Mouse (Mus musculus) ZHBTc4 (cell line): ENCODE results near the gene Maco1.

ENCODE experiments used
- DNase-seq: peaks from one replicate; pipeline ENCODE4 v3.0.0-alpha.2; 2011; ENCODE audit warnings: low read depth, low spot score

Maco1 gene

DNA sequence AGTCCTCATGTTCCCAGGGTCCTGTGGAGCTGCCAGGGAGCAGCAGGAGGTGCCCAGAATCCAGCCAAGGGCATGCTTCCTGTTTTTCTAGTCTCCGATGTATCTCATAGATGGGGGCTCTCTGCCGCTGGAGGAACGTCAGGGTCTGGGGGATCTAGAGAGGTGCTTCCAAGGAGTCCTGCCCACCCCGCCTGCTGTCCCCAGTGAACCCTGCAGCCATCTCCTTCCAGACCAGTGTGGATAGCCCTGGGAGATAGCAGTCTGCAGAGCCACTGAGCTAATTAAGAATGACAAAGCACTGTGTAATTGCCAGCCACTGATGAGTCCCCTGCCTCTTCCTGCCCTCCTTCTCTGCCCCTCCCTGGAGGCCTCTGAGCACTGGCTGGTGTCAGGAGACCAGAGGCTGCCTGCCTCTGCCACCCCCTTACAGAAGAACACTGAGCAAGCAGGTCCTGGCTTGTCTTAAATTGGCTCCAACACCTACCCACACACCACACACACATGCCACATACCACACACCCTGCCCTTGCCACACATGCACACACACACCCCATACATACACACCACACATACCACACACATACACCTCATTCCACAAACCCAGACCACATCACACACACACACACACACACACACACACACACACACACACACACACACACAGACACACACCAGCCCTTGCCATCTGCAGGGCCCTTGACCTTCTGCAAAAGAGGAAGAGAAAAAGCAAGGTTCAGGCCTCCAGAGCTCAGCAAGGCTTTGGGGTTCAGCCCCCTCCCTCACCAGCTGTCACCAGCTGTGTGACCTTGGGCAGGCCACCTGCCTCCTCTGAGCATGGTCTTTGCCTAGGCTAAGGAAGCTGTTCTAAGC, 80.1 kb downstream of the Maco1 start:
- DNase-seq = no peak

DNA sequence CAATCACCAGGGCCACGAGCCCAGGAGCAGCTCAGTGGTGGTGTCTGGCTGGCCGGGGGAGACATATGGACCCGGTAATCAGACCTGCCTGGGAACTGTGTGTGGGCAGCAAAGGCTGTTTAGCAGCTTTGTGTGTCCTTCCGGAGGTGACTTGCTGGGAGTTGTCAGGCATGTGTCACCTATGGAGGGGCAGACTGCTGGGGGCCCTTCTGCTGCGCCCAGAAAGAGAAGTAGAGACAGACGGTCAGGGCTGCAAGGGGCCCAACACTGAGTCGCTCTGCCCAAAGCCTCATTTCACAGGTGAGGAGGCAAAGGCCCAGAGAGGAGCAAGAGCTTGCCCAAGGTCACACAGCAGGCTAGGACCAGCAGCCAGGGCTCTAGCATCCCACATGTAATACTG, 83.3 kb downstream of the Maco1 start:
- no peak for DNase-seq

DNA sequence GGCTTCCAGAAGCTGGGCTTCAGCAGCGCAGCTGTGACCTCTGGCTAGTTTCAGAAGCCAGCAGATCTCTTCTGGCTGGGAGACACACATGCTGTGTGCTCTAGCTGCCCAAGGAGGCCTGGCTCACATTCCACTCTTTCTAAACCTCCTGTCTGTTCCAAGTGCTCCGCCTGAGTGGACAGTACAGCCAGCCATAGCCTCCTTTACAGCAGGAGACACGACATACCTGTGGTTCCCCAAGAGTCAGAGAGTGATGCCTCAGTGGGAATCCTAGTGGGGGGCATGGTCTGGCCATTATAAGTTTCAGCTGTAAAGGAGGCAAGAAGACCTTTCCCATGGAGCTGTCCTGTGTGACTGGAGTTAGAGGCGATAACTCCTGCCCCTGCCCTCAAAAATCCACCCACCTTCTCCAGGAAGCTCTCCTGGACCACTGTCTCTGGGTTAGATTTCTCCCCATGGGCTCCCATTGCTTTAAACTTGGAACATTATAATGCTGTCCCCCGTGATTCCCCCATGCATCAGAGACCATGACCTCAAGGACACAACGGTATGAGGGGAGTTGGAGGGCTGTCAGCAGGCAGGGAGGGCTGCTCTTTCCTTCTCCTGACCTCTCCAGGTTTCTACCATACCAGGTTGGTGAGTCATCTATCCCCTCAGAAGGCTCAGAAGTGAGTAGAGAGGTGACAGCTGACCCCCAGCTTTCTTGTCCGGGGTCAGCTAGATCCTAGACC, 83.9 kb downstream of the Maco1 start:
- no peak for DNase-seq

DNA sequence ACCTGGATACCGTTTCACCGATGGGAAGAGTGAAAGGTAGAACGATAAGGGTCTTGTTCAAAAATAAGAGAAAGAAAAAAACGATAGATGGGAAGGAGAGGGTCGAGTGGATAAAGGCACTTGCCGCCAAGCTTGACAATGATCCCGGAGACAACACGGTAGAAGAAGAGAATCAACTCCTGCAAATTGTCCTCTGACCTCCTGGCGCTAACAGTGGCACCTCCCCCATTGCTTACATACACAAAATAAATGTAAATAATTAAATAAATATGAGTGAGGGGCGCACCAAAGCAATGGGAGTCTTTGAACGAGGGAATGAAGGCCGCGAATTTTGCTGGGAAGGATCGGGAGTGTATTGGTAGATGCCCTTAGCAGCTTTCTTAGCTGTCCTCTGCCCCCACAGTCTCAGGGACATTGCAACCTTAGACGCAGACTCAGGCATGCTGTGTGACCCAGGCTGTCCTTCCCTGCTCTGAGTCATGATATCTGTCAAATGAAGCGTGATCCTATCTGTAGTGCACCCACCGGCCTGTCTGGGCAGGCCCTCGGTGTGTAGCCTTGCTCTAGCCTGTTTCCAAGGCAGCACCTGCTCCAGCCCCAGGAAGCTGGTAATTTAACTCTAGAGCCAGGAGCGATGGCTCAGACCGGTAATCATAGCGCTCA, 84.8 kb downstream of the Maco1 start:
- no peak for DNase-seq

DNA sequence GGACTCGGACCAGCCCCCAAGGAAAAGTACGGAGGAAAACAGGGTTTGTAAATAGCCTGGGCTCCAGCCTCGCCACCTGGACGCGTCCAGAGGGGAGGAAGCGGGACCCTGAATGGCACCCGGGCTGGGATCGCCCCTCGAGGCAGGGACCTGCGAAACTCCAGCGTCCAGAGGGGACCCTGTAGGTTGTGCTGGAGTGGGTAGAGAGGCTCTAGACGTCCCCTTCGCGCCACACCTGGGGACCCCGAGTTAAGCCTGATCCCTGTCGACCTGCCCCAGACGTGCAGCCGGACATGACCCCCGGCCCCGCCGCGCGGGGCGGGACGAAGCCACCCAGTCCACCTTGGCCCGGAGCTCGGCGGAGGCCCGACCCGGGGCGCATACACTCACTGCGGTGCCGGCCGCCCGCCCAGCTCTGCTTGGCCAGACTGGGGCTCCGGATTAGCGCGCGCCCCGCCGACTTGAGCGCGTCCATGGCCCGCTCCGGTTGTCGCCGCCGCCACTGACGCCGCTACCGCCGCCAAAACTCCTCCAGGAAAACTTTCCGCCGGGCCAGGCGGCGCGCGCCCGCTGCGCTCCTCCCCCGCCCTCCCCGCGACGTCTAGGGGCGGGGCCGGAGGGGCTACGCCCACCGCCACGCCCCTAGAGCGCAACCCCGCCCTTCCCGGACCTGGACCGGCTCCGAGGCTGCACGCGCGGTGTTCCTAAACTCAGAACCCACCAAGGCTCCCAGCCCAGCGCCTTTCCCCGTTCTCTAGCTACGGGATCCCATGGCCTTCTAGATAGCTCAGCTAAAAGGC, 85.5 kb downstream of the Maco1 start, which contains the start of gene Ldlrap1:
Gene Ldlrap1, minus strand, starts transcription at position 599 of the 800 bp plus-strand sequence.
- peak; percentile 88 for DNase-seq

DNA sequence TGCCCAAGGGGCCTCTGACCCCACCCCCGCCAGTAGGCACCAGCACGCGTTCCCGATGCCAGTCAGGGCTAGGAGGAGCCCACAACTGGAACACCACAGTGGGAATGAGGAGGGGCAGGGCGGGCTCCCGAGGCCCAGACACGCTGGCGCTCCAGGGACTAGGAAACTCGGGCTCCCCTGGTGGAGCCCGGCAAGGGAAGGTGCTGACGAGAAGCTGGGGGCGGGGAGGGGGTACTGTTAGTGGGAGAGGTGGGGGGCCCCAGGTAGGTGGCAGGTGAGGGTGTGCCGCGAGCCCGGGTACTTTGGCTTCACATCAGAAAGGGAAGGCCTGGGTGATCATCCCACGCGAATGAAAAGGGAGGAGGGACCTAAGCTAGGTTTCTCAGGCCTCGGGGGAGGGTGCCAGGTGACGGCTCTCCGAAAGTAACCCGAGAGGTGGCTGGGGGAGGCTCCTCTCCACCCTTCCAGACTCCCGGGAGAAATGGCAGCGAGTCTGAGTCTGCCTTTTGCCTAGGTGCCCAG, 86.2 kb downstream of the Maco1 start:
- DNase-seq = peak; percentile 60

DNA sequence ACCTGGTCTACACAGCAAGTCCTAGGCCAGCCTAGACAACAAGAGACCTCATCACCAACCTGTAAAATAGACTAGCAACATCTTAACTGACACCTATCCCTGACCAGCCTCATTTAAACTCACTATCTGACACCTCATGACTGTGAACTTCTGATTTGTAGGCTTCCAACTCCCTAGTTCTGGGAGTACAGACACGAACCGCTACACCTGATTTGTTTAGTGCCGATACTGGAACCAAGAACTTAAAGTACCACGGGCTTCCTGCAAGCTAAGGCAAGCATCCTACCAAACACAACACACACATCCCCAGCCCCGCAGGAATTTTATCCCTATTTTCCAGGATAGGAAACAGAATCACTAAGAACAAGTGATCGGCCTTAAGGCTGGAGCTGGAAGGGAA, 86.9 kb downstream of the Maco1 start:
- no peak for DNase-seq

DNA sequence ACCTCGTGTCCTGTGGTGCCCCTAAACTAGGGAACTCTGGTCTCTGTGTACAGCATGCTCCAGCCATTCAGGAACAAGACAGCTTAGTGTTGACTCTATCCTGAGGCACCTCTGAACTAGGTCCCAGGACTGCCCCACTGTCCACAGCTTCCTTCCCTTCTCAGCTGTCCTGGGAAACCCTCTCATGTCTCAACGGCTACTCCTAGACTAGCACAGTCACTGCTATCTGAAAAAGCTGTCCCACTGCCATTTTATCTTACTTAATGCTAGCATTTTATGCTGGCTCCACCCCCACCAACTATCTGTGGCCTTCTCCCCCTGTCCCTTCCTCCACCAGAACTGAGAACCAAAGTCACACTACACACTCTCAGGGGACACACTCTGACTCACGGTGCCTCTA, 88.8 kb downstream of the Maco1 start:
- DNase-seq = no peak

DNA sequence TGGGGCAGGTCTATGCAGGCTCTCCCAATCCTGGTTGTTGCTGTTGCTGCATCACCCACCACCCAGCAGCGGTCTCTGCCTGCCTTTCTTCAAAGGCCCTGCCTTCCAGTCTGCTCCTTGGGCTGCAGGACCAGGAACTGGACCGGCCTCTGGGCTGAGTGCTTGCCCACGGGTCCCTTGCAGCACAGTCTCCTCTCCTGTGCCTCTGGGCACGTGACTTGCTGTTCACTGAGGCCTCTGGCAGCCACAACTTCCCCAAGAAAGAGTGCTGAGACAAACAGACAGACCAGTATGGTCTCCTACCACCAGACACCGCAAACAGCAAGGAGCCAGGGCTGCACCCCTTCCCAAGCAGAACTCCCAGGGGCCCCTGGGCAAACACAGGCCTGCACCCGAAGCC, 90.8 kb downstream of the Maco1 start:
- no peak for DNase-seq

DNA sequence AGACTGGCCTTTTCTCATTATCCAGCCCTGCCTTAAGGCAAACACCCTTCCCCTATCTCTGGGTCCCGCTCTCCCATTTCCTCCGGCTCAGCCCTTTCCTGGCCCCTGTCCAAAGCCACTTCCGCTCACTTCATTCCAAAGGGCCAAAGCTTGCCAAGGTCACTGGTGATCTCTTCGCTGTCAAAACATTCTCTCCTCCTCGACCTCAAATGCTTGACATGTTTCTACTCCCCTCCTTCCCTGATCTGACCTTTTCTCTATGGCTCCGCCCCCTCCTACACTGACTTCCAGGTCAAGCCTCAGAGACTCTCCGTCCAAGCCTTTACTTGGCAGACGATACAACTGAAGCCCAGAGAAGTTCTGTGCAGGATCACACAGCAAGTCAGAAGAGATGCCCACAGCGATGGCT, 92.3 kb downstream of the Maco1 start:
- peak; percentile 84 for DNase-seq

DNA sequence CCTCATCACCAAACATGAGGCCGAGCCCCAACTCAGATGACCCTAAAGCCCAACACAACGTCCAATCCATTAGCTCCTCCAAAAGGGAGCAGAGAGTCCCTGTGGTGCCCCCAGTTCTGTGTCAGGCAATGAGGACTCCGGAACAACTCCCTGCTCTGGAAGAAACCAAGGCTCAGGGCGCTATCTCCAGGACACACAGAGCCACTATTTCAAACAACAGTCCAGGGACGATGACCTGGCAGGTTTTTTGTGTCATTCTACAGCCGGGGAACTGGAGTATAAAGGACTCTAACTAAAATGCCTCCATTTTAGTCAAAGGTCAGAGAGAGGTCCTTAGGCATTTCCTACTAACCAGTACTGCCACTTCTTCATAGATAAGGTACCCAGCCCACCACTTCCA, 92.9 kb downstream of the Maco1 start:
- DNase-seq = no peak

DNA sequence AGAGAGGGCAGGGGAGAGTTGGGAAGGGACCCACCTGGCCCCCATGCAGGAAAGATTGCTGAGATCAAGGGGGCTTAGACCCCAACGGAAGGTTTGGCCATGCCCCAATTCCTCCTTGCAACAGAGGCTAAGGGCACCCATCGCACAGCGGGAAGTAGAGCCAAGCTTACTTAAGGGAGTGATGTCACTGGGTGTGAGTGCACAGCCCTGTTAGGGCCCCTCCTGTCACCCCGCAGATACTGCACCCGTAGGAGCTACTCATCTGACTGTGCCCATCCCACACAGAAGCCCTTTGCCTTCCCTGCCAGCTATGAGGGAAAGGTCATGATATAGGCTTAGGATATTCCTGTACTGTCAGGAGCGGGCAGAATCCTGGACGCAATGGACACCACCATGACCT, 93.6 kb downstream of the Maco1 start:
- no peak for DNase-seq

DNA sequence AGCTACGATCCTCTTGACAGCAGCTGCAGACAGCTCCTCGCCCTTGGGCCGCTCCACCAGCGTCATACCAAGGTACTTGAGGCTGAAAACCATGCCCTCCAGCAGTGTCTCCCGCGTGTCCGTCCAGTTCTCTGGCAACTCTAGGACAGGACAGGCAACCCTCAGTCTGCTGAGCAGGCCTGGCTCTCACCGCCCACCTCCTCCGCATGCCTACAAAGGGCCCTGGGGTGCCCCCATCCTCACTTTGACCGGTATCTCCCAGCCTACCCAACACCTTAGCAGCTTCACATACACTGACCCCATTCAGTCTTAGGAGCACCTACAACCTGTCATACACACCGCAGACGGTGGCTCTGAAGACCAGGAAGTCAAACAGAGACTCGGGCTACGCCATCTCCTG, 94.2 kb downstream of the Maco1 start:
- DNase-seq = no peak

DNA sequence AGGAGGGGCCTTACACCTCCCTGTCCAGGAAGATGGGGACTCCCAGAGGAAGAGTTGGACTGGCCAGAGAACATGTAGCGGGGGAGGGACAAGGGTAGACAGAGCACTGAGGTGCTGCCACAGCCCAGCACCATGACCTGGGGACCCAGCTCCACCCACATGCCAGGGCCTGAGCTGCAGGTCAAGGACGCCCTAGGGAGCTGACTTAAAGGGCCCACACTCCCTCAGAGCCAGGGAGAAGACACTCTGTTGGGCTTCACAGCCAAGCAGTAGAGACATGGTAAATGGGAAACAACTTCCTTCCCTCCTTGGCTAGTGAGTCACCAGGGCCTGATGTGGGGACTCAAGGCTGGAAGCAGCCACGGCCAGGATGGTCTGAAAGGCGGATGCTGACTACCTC, 94.8 kb downstream of the Maco1 start:
- DNase-seq = no peak

DNA sequence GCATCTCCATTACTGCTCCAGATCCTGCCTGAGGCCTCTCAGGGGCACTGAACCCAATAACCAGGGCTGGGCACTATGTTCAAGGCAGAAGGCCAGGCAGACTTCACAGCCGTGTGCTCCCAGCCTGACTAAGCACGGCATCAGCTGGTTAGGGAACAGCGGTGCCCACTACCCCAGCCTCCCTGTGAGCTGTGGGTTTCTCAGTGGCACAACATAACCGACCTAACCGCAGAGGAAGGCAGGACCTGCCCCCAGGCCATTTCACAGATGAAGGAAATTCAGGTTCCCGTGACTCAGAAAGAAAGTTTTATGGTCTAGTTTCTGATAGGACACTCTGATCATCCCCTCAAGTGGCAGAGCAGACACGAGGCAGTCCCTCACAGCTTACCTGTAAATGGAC, 96.2 kb downstream of the Maco1 start:
- DNase-seq = no peak

DNA sequence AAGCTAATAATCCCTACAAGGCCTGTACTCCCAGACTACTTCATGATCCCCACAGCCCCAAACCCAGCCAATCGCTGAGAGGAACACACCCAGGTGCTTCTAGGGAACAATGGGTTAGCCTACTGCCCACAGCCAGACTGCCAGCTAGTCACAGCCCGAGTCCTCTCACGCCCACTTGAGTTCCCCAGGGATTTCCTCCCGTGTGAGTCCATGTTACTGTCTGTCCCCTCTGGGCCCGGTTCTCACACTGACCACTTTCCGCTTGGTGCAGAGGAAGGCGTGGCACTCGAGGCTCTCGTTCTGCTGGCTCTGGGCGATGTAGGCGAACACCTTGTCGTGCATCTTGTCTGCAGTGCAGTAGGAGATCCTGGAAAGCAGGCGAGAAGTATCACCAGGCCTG, 98.2 kb downstream of the Maco1 start:
- no peak for DNase-seq

DNA sequence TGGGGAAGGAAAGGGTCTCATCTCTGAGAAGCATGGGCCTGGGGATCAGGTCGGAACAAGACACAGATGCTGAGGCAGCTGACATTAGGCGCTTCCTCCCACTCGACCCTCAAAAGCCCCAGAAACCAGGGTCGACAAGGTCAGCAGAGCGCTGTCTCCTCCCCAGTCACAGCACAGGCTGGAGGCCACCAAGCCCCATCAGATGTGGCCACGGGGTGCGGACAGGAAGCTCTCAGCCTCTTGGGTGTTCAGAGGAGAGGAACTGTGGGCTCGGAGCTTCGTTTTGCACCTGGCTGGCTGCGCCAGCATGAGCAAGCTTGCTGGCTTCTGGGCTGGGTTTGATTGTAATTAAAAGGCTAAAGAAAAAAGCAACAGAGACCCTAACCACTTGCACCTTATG, 98.8 kb downstream of the Maco1 start:
- DNase-seq = no peak

DNA sequence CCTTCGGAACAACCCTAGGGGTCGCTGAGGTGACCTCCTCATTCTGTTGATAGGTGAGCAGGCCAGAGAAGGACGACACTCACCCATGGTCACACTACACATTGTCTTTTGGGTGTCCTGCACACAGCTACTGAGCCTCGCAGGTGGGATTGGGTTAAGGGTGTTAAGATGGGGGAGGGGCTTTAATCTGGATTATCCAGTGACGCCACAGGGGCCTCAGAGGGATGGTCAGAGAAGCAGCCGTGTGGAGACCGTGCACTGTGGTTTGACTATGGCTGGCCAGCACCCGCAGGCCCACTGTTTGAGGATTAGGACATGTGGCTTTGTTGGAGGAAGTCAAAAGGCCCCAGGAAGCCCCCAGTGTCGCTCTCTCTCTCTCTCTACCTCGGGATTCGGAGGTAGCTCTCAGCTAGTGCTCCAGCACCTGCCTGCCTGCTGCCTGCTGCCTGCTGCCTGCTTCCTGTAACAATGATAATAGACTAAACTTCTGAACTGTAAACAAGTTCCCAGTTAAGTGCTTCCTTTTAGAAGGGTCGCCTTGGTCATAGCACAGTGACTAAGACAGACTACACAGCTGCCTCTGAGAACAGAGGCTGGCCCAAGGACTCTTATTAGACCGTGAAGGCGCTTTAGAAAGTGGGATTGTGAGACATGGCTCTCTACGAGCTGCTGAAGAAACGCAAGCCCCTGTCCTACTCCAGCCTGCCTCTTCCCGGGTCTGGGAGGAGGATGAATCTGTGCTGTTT, 99.5 kb downstream of the Maco1 start:
- no peak for DNase-seq

DNA sequence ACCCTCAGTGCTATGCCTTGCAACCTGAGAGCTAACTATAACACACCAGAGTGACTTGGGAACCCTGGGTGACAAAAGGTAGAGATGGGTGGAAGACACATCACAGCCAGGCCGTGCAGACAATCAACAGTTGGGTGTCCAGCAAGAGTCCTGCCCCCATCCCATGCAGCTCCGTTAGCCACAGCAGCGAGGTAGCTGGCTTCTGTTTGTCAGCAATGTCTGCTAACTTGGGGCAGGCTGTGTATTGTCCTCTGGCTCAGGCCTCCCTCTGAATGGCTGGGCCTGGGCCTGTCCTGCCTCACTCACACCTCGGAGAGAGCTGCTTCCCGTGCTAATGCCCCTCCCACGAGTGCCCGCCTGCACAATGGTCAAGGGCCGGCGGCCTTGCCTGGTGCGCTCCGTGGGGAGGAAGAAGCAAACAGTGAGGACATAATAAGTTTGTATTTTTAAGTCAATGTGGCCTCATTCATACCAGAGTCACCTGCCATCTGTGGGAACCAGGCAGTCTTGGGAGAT, 100.2 kb downstream of the Maco1 start:
- DNase-seq = no peak
